Mouse (Mus musculus) Patski (cell line): ENCODE measurements around the gene Ksr2. TPM values are rescaled to one million over a fixed set of nuclear protein-coding genes. Genes with fewer than 3 reads are reported as not detected.

Experiments
- ATAC-seq: fragments of 100-300 bp; one replicate; pipeline ENCODE4 v1.8.0; 2021
- CTCF ChIA-PET: fragments of 350-600 bp; sonication (Branson Sonifier 250); formaldehyde crosslinking; loops from one replicate; lab custom pipeline; 2022; ENCODE audit warnings: inconsistent platforms; lab: Charles Lee
- POLR2A ChIA-PET: fragments of 350-600 bp; sonication (Branson Sonifier 250); formaldehyde crosslinking; loops from one replicate; lab custom pipeline; 2022; ENCODE audit warnings: antibody characterized with exemption, inconsistent platforms; lab: Charles Lee
- DNase-seq: peaks from one replicate; pipeline ENCODE4 v3.0.0-alpha.2; 2011; ENCODE audit warnings: low read depth, low spot score
- H3K27me3 ChIP-seq: fragments of 371-371 bp; one replicate; pipeline ENCODE4 v1.5.1; 2021
- CTCF ChIP-seq: fragments of 100-300 bp; IDR thresholded peaks from one replicate; pipeline ENCODE4 v1.5.1; 2021
- in situ Hi-C: fragments of 300-500 bp; cut with MboI; formaldehyde crosslinking; loops from 3 replicates; pipeline ENCODE4 v1.11.1; 2018; ENCODE audit warnings: low pct_unique_long_range_greater_than_20kb, mixed read lengths
- polyA plus RNA-seq: library from polyadenylated mRNA; unstranded; gene quantifications from one replicate; pipeline ENCODE4 v1.2.3, GENCODE M21; 2021

Gene Ksr2
- polyA plus RNA-seq, 1 experiment from 2014 or later = not detected

DNA sequence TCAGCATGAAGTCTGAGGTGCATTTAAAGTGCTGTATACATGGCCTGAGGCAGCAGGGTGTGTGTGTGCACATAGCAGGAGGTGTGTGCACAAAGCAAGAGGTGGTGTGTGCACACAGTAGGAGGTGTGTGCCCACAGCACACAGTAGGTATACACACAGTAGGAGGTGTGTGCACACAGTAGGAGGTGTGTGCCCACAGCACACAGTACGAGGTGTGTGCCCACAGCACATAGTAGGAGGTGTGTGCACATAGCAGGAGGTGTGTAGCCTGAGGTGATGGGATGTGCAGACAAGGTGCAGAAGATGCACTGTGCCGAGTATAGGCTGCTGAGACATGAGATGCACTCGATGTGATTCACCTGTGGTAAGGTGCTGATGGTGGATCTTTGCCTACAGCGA is 140.7 kb downstream of the Ksr2 start:
- TF ChIP-seq CTCF = no peak
- ChIA-PET POLR2A (no interaction called here), CTCF (no interaction called here)
- H3K27me3 ChIP-seq = peaks cover 10% of the 10 kb centered on the region
- in situ Hi-C loops = no loop called here
- no peak for DNase-seq
- ATAC-seq = no peak

DNA sequence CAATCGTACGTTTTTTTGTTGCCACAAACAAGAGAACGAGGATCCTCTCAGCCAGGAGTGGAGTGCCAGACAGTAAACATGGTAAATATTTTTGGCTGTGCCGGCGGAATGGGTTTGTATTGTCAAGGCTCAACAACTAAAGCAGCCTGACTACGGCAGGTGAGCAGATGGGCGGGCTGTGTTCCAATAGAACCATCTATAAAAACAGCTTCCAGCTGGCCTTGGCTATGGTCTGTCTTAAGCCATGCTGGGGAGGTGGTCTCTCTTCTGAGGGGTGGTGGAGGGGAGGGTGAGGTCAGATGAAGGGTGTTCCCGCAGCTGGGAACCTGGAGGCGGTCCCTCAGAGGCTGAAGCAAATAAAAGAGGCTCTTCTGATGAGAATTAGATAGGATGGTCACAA is 142.8 kb downstream of the Ksr2 start:
- POLR2A ChIA-PET = no interaction called here
- CTCF ChIA-PET = no interaction called here
- peaks cover 4% of the 10 kb centered on the region for H3K27me3 ChIP-seq
- in situ Hi-C loops = no loop called here
- no peak for DNase-seq
- no peak for TF ChIP-seq CTCF
- no peak for ATAC-seq

DNA sequence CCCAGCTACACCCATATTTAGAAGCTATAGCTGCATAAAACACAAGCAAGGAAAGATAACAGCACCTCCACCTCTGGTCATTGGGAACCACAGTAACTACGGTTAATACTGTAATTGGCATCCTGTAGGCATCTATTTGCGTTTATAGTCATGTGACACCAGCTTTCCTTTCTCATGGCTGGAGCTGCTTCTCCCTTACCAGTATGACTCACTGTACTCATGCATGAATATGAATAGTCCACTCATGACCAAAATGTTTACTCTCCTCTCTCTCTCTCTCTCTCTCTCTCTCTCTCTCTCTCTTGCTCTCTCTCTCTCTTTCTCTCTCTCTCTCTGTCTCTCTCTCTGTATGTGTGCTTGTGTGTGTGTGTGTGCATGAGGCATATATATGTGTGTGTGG is 147.3 kb downstream of the Ksr2 start:
- in situ Hi-C loops = no loop called here
- no peak for ATAC-seq
- DNase-seq = no peak
- H3K27me3 ChIP-seq = no peaks in the 10 kb centered on the region
- ChIA-PET CTCF (interaction anchor here (1.3 kb wide), 1 partner anchor 10 kb away, joined by 3 read pairs; no protein-coding TSS in a partner anchor), POLR2A (interaction anchor here (0.7 kb wide), 1 partner anchor 305 kb away, joined by 6 read pairs; no protein-coding TSS in a partner anchor)
- no peak for TF ChIP-seq CTCF

DNA sequence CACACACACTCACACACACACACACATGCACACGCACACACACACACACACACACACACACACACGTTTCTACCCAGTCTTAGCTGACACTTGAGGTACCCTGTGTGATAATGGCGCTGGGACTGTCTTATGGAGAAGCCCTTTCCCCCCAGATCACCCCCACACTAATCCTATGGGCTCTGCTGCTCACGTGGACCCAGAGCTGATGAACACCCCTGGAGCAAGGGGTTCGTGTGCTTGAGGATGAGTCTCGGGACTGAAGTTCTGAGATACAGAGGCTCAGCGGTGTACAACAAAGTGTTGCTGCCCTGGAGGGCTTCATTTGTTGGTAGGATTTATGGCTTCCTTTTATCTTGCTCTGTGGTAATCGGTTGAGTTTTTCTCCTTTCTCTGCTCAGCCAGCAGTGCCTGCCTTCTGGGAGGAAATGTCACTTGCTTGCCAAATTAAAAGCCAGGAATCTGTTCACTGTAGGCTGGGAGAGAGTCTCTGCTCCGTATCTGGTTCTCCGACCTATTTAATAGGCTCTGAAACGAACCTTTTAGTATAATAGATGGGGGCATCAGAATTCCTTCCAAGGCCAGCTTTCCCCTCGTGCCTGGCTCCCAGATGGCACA is 152.4 kb downstream of the Ksr2 start:
- DNase-seq = no peak
- no peak for ATAC-seq
- POLR2A ChIA-PET = no interaction called here
- peaks cover 3% of the 10 kb centered on the region for H3K27me3 ChIP-seq
- no peak for TF ChIP-seq CTCF
- CTCF ChIA-PET = no interaction called here
- in situ Hi-C loops = no loop called here

DNA sequence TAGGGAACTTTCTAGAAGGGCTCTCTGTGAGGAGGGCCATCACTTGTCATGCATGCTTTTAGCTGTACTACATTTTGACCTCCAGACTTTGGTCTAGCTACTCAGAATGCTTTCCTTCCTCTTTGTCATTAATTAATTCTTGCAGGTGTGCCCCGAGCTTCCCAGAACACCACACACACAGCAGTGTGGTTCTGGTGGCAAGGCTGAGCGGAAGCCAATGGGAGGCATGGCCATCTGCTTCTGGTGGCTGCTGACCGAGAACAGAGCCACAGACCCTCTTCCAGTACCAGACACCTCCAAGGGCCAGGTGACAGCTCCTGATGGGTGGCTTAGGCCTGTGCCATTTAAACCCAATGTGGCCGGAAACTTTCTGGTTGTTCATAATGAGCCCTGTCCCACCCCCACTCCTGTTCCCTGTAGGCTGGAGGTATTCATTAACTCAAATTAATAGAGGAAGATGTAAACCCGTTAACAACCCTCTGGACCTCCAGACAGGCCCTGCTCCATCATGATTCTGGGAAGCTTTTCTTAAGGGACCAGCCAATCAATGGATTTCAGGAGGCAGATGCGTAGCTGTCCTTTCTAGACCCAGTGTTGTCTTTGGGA is 155.5 kb downstream of the Ksr2 start:
- no peak for DNase-seq
- ATAC-seq = no peak
- in situ Hi-C loops = no loop called here

DNA sequence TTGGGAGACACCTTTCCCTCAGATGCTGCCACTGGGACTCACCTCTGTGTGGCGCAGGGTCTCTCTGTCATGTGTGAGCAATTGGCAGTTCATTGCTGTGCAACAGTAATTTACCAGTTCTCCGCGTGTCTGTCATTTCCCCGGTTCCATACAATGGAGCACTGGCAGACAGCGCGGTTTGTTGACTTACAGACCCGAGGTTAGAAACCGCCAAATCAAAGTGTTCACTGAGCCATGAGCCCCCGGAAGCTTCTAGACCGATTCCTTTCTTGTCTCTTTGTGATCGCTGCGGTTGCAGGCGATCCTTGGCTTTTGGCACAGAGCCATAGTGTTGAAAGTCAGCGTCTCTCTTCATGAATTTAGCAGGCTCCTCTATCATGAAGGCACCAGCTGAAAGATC is 158.6 kb downstream of the Ksr2 start:
- no peak for TF ChIP-seq CTCF
- DNase-seq (no peak), ATAC-seq (no peak)
- ChIA-PET POLR2A (no interaction called here), CTCF (no interaction called here)
- in situ Hi-C loops = no loop called here
- H3K27me3 ChIP-seq = no peaks in the 10 kb centered on the region

More for the DNA sequence above, 155.5 kb downstream of the Ksr2 start:
- peaks cover 3% of the 10 kb centered on the region for H3K27me3 ChIP-seq
- POLR2A ChIA-PET = interaction anchor here (0.7 kb wide), 1 partner anchor 20 kb away, joined by 3 read pairs; no protein-coding TSS in a partner anchor
- TF ChIP-seq CTCF = no peak
- CTCF ChIA-PET = no interaction called here

DNA sequence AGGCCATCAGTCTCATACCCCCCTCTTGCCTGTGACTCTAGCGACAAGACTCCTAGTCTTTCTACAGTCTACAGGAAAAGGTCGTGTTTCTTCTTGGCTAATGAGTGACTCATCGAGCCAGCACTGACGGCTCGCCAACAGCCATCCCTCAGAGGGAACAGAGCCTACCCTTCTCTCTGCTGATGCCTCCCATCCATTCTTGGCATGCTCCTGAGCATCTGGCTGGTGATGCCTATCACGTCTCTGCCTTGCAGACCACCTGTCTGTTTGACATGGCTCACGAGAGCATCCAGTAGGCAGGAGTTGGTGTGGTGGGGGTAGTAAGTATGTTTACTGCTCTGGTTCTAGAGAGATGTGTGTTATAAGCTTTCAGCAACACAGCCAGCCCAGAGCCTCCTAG is 161.1 kb downstream of the Ksr2 start:
- DNase-seq (no peak), ATAC-seq (no peak)
- in situ Hi-C loops = no loop called here
- ChIA-PET POLR2A (no interaction called here), CTCF (no interaction called here)
- peaks cover 6% of the 10 kb centered on the region for H3K27me3 ChIP-seq
- TF ChIP-seq CTCF = no peak

DNA sequence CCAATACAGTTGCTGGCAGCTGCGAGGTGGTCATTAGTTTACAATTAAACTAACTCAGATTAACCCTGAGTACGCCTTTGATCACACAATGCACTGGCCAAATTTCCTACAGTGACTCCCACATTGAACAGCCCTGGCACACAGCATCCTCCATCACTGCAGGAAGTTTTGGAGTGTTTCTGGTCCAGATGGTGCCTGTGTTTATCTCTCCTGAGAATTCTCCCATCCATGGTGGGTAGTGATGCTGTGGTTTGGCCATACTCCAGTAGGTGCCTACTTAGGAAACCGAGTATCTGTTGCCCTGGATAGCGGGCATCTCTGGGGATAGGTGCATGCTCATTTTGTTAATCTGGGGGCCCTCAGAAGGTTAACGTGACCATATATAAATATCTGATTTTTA is 163.8 kb downstream of the Ksr2 start:
- DNase-seq (no peak), ATAC-seq (no peak)
- in situ Hi-C loops = no loop called here
- POLR2A ChIA-PET = no interaction called here
- TF ChIP-seq CTCF = no peak
- peaks cover 6% of the 10 kb centered on the region for H3K27me3 ChIP-seq
- CTCF ChIA-PET = no interaction called here

DNA sequence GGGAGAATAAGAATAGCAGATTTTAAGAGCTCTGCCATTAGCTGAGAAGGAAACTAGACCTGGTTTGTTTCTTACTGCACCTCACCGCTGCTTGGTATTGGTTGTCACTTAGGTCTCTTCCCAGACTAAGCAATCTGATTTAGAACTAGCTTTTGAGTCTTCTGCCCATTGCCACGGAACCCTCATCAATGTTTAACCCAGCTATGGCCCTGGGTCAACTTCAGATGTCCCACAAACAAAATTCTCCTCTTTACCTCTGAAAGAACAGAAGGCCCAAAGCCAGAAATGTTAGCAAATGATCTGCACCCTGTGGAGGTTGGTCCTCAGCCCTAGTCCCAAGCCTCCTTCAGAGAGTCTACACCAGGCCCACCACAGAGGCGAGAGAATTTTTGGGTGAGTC is 167.9 kb downstream of the Ksr2 start:
- DNase-seq = no peak
- in situ Hi-C loops = no loop called here
- ChIA-PET CTCF (no interaction called here), POLR2A (no interaction called here)
- TF ChIP-seq CTCF = no peak
- peaks cover 6% of the 10 kb centered on the region for H3K27me3 ChIP-seq
- no peak for ATAC-seq

DNA sequence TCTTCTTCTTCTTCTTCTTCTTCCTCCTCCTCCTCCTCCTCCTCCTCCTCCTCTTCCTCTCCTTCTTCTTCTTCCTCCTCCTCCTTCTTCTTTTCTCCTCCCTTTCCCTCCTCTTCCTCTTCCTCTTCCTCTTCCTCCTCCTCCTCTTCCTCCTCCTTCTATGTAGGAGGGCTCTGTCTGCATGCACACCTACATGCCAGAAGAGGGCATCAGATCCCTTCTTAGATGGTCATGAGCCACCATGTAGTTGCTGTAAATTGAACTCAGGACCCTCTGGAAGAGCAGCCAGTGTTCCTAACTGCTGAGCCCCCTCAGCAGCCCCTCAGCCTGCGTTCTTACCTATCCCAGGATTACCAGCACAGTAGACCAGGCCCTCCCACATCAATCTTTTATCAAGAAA is 170.6 kb downstream of the Ksr2 start:
- CTCF ChIA-PET = no interaction called here
- DNase-seq = no peak
- no peak for TF ChIP-seq CTCF
- in situ Hi-C loops = no loop called here
- POLR2A ChIA-PET = no interaction called here
- ATAC-seq = no peak
- H3K27me3 ChIP-seq = peaks cover 4% of the 10 kb centered on the region

DNA sequence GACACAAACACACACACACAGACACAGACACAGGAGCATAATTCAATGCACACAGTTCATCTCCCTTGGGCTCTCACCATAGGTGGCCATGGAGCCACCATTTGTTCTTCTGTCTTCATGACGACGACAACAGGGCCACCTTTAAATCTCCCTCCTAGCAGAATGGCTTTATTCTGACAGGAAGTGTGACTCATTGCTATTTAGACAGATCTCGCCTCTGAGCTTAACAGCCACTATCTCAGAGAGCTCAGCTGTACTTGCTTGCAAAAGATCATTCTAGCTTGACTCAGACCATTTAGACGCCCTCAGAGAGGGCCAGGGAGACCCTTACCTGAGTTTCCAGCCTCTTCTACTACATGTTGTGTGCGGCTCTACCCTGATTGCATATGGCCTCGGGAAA is 175.5 kb downstream of the Ksr2 start:
- TF ChIP-seq CTCF = no peak
- no peak for DNase-seq
- in situ Hi-C loops = no loop called here
- peaks cover 4% of the 10 kb centered on the region for H3K27me3 ChIP-seq
- no peak for ATAC-seq
- CTCF ChIA-PET = no interaction called here
- POLR2A ChIA-PET = interaction anchor here (0.5 kb wide), 1 partner anchor 20 kb away, joined by 3 read pairs; no protein-coding TSS in a partner anchor

DNA sequence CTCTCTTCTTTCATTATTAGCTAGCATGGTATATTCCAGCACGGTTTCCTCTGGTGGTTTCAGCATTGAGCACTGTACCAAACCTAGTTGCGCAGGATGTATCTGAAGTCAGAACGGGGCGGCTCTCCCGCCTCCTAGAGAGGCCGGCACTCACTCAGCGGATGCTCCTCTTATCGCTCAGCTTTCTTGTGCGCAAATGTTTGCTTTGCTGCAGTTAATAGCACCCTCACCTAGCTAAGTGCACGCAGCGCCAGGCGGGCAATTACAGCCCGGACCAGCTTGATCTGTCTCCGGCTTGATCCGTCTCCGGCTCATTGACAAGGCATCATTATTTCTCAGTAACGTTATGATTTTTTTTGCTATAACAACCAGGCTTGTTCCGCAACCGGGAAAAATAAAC is 179.5 kb downstream of the Ksr2 start:
- ATAC-seq (no peak), DNase-seq (no peak)
- no peak for TF ChIP-seq CTCF
- peaks cover 4% of the 10 kb centered on the region for H3K27me3 ChIP-seq
- ChIA-PET POLR2A (no interaction called here), CTCF (no interaction called here)
- in situ Hi-C loops = no loop called here
